Mouse (Mus musculus) midbrain, embryonic 16.5 days (tissue): ENCODE results near the gene Scin. TPM values are rescaled to one million over a fixed set of nuclear protein-coding genes. Genes with fewer than 3 reads are reported as not detected.
"Not testable (repeated sequence)": the region's sequence is repeated elsewhere in the genome, so short reads cannot be mapped to it uniquely, and the experiment has no call there.

Experiments used
- ATAC-seq: fragments of 200-750 bp; cut with Nextera tagmentation; 2 replicates; pipeline ENCODE4 v1.8.0; 2017; ENCODE audit warnings: moderate TSS enrichment
- H3K27ac ChIP-seq: fragments of 300-500 bp; sonication (generic); 2 replicates; pipeline ENCODE4 v1.5.1; 2014; ENCODE audit warnings: mild to moderate bottlenecking, low read length, mixed read lengths
- H3K27me3 ChIP-seq: fragments of 300-500 bp; sonication (generic); 2 replicates; pipeline ENCODE4 v1.6.1; 2014; ENCODE audit warnings: low read depth, low read length, mixed read lengths; ENCODE audit not compliant: control insufficient read depth, insufficient read depth
- H3K36me3 ChIP-seq: fragments of 300-500 bp; sonication (generic); 2 replicates; pipeline ENCODE4 v1.6.1; 2014; ENCODE audit warnings: mild to moderate bottlenecking, low read length, moderate library complexity, mixed read lengths; ENCODE audit not compliant: control insufficient read depth, insufficient read depth
- H3K4me1 ChIP-seq: fragments of 300-500 bp; sonication (generic); 2 replicates; pipeline ENCODE4 v1.6.1; 2014; ENCODE audit warnings: mild to moderate bottlenecking, low read length, mixed read lengths; ENCODE audit not compliant: control insufficient read depth, insufficient read depth
- H3K4me2 ChIP-seq: fragments of 300-500 bp; sonication (generic); 2 replicates; pipeline ENCODE4 v1.6.1; 2014; ENCODE audit warnings: mild to moderate bottlenecking, low read length, mixed read lengths
- H3K4me3 ChIP-seq: fragments of 300-500 bp; sonication (generic); 2 replicates; pipeline ENCODE4 v1.5.1; 2014; ENCODE audit warnings: low read depth, mild to moderate bottlenecking, low read length, moderate library complexity, mixed read lengths
- H3K9ac ChIP-seq: fragments of 300-500 bp; sonication (generic); 2 replicates; pipeline ENCODE4 v1.6.1; 2014; ENCODE audit warnings: low read depth, low read length, mixed read lengths
- H3K9me3 ChIP-seq: fragments of 300-500 bp; sonication (generic); replicated peaks from 2 replicates; pipeline ENCODE4 v1.6.1; 2014; ENCODE audit warnings: mild to moderate bottlenecking, low read length, mixed read lengths; ENCODE audit not compliant: control insufficient read depth, poor library complexity, severe bottlenecking
- WGBS: fragments of 180-500 bp; shearing (Covaris S2); extraction: QIAGEN DNeasy Blood & Tissue Kit; methylation state at CpG from one replicate; pipeline ENCODE4 v1.1.7; 2014; 5-methylcytosine and 5-hydroxymethylcytosine counted together
- polyA plus RNA-seq: library from polyadenylated mRNA; unstranded; fragments of >200 nt; fragmentation: Nextera tagmentation; extraction: Ambion mirVana; gene quantifications from 2 replicates; pipeline ENCODE4 v1.2.1, GENCODE M21; 2015

Scin gene
- polyA plus RNA-seq = not detected in 2 replicates

DNA sequence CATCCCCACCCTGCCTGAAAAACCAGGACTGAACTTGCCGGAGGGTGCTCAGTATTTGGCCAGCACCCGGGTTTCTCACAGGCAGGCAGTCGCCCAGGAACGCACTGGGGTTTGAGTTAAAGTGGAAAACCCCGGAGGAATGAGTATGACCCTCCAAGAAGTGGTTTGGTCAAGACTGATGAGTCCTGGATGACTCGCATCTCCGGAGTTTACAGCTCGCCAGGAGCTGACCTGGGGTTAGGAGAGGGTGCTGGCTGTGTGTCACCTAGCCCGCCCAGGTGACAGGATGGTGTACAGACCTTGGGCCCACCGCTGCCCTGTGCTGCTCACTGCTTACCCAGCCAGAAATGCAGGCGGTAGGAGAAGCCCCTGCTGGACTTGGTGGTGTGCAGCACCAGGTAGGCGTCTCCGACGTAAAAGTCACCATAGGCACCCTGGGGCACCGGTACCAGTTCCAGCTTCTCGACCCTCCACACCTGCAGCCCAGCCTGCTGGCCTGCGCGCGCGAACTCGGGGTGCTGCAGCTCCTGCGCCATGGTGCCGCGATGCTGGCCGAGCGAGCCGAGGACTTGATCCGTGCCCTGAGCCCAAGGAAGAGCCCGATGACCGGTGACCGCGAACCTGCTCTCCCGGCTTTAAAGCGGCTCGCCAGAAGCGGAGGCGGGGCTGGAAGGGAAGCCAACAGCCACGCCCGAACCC, at the start of gene Scin:
Scin (minus strand) TSS at position 656 of the 699 bp plus-strand sequence.
- 1% methylated on average over 39 of the region's 39 CpGs for WGBS
- H3K36me3 ChIP-seq = no peaks in the 10 kb centered on the region
- peak; percentile 77 for ATAC-seq

DNA sequence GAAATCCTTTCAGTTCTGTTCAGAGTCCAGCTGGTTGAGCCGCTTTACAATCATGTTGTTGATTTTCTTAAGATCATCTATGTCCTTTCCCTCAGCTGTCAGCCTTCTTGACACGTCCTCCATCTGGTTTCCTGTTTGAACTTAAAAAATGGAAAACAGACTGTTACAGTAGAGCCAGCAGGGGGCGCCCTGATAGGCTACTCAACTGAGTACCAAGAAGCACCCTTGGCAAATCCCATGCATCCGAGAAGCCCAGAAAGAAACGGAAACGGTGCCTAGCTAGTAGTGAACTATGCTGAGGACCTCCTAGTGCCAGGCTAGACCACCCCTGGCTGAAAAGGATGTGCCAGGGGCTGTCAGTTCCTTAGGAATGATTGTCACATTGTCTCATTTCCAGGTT, 43.1 kb upstream of the Scin start:
- H3K4me2 ChIP-seq = no peak overlapping the region
- H3K27ac ChIP-seq = no peak overlapping the region
- 0 out of 2 replicates have a peak, but pooled peaks cover 3% of the 10 kb centered on the region for H3K9me3 ChIP-seq
- H3K9ac ChIP-seq = no peak overlapping the region
- no peak overlapping the region for H3K4me3 ChIP-seq
- H3K27me3 ChIP-seq = no peaks in the 10 kb centered on the region
- ATAC-seq = no peak
- 65% methylated on average over 6 of the region's 6 CpGs for WGBS
- H3K4me1 ChIP-seq = no peaks in the 10 kb centered on the region
- no peaks in the 10 kb centered on the region for H3K36me3 ChIP-seq

More for the DNA sequence above, at the start of gene Scin:
- H3K9ac ChIP-seq = peak within 1 kb of the TSS; percentile 60
- peak within 1 kb of the TSS; percentile 93 for H3K4me2 ChIP-seq
- no peaks in the 10 kb centered on the region for H3K9me3 ChIP-seq
- peaks cover 13% of the 10 kb centered on the region; the same call in 1 of the 2 replicates for H3K4me1 ChIP-seq
- peaks cover 4% of the 10 kb centered on the region; the same call in 1 of the 2 replicates for H3K27me3 ChIP-seq
- H3K27ac ChIP-seq = no peak within 1 kb of the TSS
- H3K4me3 ChIP-seq = peak within 1 kb of the TSS; percentile 46

DNA sequence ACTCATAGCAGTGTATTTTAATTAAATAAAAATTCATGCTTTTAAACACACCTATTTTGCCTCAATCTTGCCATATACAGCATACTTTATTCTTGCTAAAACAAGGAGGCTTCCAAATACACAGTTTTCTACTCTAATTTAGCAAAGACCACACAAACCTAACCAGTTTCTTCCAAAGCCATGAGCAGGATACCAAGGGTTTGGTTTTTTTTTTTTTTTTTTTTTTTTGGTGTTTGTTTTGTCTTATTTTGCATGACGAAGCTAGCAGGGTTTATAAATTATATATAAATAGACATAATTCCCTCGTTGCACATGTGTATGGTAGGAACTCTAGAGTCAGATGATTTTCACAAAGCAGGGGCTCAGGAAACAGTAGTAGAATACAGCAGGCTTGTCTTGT, 42.1 kb upstream of the Scin start:
- H3K4me2 ChIP-seq = no peak overlapping the region
- H3K4me3 ChIP-seq = no peak overlapping the region
- H3K36me3 ChIP-seq = no peaks in the 10 kb centered on the region
- H3K27me3 ChIP-seq = no peaks in the 10 kb centered on the region
- H3K9ac ChIP-seq = no peak overlapping the region
- ATAC-seq = no peak
- no peaks in the 10 kb centered on the region for H3K4me1 ChIP-seq
- H3K9me3 ChIP-seq = 0 out of 2 replicates have a peak, but pooled peaks cover 3% of the 10 kb centered on the region
- H3K27ac ChIP-seq = no peak overlapping the region
- 75% methylated on average over 2 of the region's 2 CpGs for WGBS

DNA sequence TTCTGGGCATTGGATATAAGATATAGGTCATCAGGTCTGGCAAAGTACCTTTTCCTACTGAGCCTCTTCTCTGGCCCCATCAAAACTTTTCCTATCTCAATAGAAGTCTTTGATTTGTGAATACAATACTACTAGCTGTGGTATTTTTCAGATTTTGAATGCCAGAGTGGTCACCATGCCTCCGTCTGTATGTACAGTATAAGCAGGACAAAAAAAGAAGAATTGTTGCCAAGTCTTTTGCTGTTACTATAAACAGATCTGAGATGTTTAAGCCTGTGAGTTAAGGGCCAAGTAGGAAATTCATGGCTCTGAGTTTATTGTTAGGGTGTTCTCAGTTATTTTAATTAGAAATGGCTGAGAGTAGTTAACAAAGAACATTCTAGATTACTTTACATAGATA, 41.1 kb upstream of the Scin start:
- not testable (repeated sequence) for H3K4me2 ChIP-seq, H3K4me1 ChIP-seq, H3K4me3 ChIP-seq, ATAC-seq, H3K27me3 ChIP-seq, H3K27ac ChIP-seq, H3K9me3 ChIP-seq, H3K36me3 ChIP-seq, H3K9ac ChIP-seq
- WGBS = 60% methylated on average over 1 of the region's 1 CpGs

DNA sequence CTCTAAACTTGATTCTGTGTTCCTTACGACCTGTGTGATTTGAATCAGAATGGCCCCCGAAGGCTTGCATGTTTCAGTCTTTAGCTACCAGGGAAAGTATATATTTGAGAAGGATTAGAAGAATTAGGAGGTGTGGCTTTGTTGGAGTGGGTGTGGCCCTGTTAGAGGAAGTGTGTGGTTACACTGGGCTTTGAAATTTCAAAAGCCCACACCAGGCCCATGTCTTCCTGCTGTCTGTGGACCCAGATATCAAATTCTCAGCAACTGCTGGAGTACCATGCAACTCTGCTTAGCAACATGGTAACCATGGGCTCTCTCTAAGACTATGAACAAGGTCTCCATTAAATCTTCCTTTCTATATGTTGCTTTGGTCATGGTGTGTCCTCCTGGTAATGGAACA, 37.6 kb upstream of the Scin start:
- no peak overlapping the region for H3K9ac ChIP-seq
- no peak for ATAC-seq

DNA sequence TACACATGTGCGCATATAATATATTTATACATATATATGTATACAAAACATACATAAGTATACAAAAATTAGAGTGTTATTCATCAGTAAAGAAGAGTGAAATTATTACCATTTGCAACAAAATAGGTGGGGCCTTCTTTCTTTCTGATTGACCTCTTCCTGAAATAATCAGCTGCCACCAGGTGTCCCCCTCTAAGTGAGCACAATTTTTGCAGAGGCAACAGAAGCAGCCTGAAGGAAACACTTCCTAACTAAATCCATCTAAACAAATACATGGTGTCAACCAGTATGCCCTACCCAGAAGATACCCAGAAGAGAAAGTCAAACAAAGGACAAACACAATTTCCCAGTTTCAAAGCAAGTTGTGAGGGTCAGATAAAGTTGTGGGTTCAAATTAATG, 35.6 kb upstream of the Scin start:
- no peaks in the 10 kb centered on the region for H3K27me3 ChIP-seq
- no peaks in the 10 kb centered on the region for H3K4me1 ChIP-seq
- no peak overlapping the region for H3K4me2 ChIP-seq
- no peak overlapping the region for H3K9ac ChIP-seq
- no peak overlapping the region for H3K4me3 ChIP-seq
- ATAC-seq = no peak
- H3K36me3 ChIP-seq = no peaks in the 10 kb centered on the region
- no peaks in the 10 kb centered on the region for H3K9me3 ChIP-seq
- H3K27ac ChIP-seq = no peak overlapping the region
- WGBS = 97% methylated on average over 1 of the region's 1 CpGs

More for the DNA sequence above, 37.6 kb upstream of the Scin start:
- Histone ChIP-seq H3K9me3 (no peaks in the 10 kb centered on the region), H3K36me3 (no peaks in the 10 kb centered on the region), H3K4me2 (no peak overlapping the region), H3K4me3 (no peak overlapping the region), H3K27me3 (no peaks in the 10 kb centered on the region), H3K27ac (no peak overlapping the region), H3K4me1 (no peaks in the 10 kb centered on the region)
- 93% methylated on average over 2 of the region's 2 CpGs for WGBS

DNA sequence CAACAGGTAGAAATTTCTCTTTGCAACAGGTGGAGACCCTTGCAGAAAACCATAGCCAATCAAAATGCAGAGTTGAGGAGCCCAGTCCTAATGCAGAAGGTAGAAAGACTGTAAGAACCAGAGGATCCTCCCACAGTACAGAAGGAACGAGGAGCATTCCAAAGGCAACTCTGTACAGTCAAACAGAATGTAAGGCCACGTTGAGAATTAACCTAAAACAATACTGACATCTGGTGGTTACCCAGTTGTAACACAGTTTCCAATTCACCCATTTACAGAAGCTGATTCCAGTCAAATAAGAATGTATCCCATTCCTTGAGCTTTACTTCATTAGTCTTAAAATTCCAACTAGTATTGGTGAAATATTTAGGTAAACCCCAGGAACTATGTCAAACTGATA, 30.6 kb upstream of the Scin start:
- Histone ChIP-seq H3K27ac (no peak overlapping the region), H3K4me1 (no peaks in the 10 kb centered on the region)
- 8% methylated on average over 2 of the region's 2 CpGs for WGBS

DNA sequence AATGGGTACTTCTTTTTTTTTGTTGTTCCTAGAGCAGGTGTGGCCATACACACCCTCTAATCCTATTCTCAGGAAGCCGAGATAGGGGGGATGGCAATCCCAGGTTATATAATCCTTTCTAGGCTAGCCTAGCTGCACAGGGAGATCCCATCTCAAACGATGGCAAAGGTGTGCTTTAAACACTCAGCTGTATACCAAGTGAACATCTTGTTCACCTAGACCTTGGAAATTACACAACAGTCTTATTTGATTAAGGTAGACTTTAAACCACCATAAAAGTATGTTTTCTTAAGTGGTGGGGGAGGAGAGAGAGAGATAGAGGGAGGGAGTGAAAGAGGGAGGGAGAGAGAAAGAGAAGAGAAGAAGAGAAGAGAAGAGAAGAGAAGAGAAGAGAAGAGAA, 26.7 kb upstream of the Scin start:
- ATAC-seq = no peak
- Histone ChIP-seq H3K27ac (no peak overlapping the region), H3K9ac (no peak overlapping the region), H3K36me3 (no peaks in the 10 kb centered on the region), H3K4me2 (no peak overlapping the region), H3K27me3 (no peaks in the 10 kb centered on the region), H3K4me3 (no peak overlapping the region), H3K4me1 (no peaks in the 10 kb centered on the region), H3K9me3 (no peaks in the 10 kb centered on the region)
- 72% methylated on average over 2 of the region's 2 CpGs for WGBS

More for the DNA sequence above, 30.6 kb upstream of the Scin start:
- no peaks in the 10 kb centered on the region for H3K9me3 ChIP-seq
- H3K36me3 ChIP-seq = no peaks in the 10 kb centered on the region
- peak; percentile 80 for ATAC-seq
- H3K4me3 ChIP-seq = no peak overlapping the region
- H3K27me3 ChIP-seq = no peaks in the 10 kb centered on the region
- no peak overlapping the region for H3K4me2 ChIP-seq
- no peak overlapping the region for H3K9ac ChIP-seq

DNA sequence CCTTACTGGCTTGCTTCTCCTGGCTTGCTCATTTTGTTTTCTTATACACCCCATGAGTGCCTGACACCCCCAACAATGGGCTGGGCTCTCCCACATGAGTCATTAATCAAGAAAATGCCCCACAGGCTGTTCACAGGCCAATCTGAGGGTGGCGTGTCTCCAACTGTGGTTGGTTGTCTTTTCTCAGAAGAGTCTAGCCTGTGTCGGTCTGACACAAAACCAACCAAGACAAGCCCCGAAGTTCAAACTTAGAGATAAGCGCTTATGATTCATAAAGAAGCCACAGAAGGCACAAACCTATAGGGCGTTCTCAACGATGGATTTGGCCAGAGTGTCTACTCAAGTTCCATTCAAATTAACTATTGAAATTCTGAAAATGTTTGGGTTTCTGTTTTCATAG, 20.2 kb upstream of the Scin start:
- Histone ChIP-seq H3K9ac (no peak overlapping the region), H3K27ac (no peak overlapping the region), H3K4me1 (no peaks in the 10 kb centered on the region), H3K4me3 (no peak overlapping the region), H3K27me3 (no peaks in the 10 kb centered on the region), H3K36me3 (no peaks in the 10 kb centered on the region), H3K9me3 (no peaks in the 10 kb centered on the region), H3K4me2 (no peak overlapping the region)
- 95% methylated on average over 6 of the region's 6 CpGs for WGBS
- ATAC-seq = no peak
